Mouse (Mus musculus): ENCODE measurements at regions not wholly inside any gene's neighbourhood (a gene's known extent, or its start where the extent isn't known, plus 50 kb on each side); places are given as distances from the start of the nearest gene placed in this dataset.

DNA sequence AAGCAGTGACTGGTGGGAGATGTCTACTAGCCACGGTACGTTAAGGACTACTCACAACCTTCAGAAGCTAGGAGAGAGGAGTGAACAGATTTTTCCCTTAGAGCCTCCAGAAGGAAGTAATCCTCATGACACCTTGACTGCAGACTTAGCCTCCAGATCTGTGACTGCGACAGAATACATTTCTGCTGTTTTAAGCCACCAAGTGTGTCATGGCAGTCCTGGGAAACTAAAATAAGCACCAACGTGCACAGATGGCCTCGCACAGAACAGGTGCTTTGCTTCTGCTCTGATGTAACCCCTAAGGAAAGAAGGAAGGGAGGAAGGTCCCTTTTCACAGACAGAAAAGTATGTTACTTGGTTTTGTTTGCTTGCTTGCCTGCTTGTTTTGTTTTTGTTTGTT is 151.5 kb upstream of the Adra1b start:
- WGBS: 88% methylated on average over 5 of the region's 5 CpGs
- no peak overlapping the region for H3K4me3 ChIP-seq
- H3K27ac ChIP-seq (replicated peaks): no peak overlapping the region
- no peak overlapping the region for H3K4me2 ChIP-seq (replicated peaks)
- H3K36me3 ChIP-seq: no peaks in the 10 kb centered on the region
- H3K9me3 ChIP-seq: no peaks in the 10 kb centered on the region
- no peak for ATAC-seq (ENCODE audit: low FRiP score, low read depth)
- H3K9ac ChIP-seq (replicated peaks): no peak overlapping the region
- H3K4me1 ChIP-seq: no peaks in the 10 kb centered on the region
- no peaks in the 10 kb centered on the region for H3K27me3 ChIP-seq

DNA sequence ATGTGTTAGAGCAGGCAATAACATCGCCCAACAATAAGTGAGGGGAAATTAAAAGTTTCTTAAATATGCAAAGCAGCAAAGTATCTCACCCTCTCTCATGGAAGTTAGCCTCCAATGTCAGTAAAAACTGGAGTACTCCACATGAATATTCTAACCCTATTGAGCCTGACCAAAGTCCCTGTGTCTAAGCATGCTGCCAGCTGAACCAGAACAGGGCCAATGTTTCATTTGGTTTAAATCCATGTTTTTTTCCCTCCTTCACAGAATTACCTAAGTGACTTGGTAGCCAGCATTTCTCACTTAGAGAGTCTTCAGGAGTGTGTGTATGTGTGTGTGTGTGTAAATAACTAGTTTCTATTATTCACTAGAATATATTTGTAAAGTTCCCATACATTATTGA is 161.4 kb upstream of the Adra1b start:
- Histone ChIP-seq H3K9ac (replicated peaks) (no peak overlapping the region), H3K9me3 (no peaks in the 10 kb centered on the region), H3K4me1 (no peaks in the 10 kb centered on the region), H3K4me2 (replicated peaks) (no peak overlapping the region), H3K36me3 (no peaks in the 10 kb centered on the region), H3K27ac (replicated peaks) (no peak overlapping the region), H3K27me3 (no peaks in the 10 kb centered on the region), H3K4me3 (no peak overlapping the region)
- WGBS: 90% methylated on average over 1 of the region's 1 CpGs
- no peak for ATAC-seq (ENCODE audit: low FRiP score, low read depth)

DNA sequence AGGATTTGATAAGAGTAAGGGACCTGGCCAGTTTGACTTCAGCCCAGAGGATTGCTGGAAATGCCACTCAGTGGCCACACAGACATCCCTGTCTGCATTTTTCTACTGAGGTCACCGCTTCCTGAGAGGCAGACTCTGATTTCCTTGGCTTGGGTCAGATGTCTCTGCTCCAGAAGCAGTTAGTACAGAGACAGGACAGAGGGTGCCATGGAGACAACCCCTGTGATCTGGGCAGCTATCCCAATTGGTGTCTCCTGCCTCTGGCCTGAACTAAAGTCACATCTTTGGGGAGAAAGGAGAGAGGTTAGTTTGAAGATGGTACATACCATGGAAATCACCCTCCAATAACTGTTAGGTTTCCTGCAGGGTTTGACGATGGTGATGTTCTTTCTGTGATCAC is 165.2 kb upstream of the Adra1b start:
- no peak overlapping the region for H3K4me2 ChIP-seq (replicated peaks)
- H3K27me3 ChIP-seq: no peaks in the 10 kb centered on the region
- no peaks in the 10 kb centered on the region for H3K36me3 ChIP-seq
- no peak overlapping the region for H3K9ac ChIP-seq (replicated peaks)
- no peak for ATAC-seq (ENCODE audit: low FRiP score, low read depth)
- no peaks in the 10 kb centered on the region for H3K9me3 ChIP-seq
- WGBS: 86% methylated on average over 2 of the region's 2 CpGs
- H3K4me1 ChIP-seq: no peaks in the 10 kb centered on the region
- no peak overlapping the region for H3K27ac ChIP-seq (replicated peaks)
- H3K4me3 ChIP-seq: no peak overlapping the region

DNA sequence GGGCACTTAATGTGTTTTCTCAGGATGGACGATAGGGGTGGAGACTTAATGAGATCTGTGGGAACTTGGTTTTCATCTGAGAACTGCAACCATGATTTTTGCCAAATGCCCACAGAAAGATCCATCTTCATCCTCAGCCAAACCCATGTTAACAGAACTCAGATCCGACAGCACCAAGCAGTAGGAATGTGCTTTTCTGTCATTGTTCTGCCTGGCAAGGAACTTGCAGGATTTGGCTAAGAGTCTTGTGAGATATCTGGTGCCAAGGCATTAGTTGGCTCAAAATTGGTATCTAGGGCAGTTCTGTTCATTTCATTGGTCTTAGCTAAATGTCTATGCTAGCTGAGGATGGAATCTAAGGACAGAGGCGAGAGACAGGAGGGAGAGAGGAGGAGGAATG is 182.7 kb upstream of the Adra1b start:
- Histone ChIP-seq H3K4me3 (no peak overlapping the region), H3K27ac (replicated peaks) (no peak overlapping the region), H3K36me3 (no peaks in the 10 kb centered on the region), H3K27me3 (no peaks in the 10 kb centered on the region), H3K4me1 (no peaks in the 10 kb centered on the region), H3K9me3 (no peaks in the 10 kb centered on the region), H3K4me2 (replicated peaks) (no peak overlapping the region), H3K9ac (replicated peaks) (no peak overlapping the region)
- WGBS: 82% methylated on average over 3 of the region's 3 CpGs
- no peak for ATAC-seq (ENCODE audit: low FRiP score, low read depth)

DNA sequence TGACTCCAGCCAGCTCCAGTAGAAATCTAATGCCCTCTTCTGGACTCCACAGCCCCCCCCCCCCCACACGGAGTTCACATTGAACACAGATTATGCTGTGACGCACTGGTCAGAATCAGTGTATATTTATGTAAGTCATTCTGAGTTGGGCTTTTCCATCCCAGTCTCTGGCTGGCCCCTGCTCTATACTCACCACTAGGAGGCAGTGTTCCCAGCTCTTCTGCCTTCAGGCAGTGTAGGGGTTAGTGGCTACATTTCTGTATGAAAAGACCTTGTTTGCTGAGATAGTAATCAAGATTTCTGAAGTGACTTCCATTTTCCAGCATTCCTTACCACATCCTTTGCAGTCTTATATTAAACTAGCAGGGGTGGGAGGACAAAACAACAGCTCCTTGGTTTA is 185.9 kb upstream of the Adra1b start:
- Histone ChIP-seq H3K27me3 (no peaks in the 10 kb centered on the region), H3K27ac (replicated peaks) (no peak overlapping the region), H3K4me1 (no peaks in the 10 kb centered on the region), H3K36me3 (no peaks in the 10 kb centered on the region), H3K9me3 (no peaks in the 10 kb centered on the region), H3K4me3 (no peak overlapping the region), H3K9ac (replicated peaks) (no peak overlapping the region), H3K4me2 (replicated peaks) (no peak overlapping the region)
- no peak for ATAC-seq (ENCODE audit: low FRiP score, low read depth)
- 65% methylated on average over 2 of the region's 2 CpGs for WGBS

DNA sequence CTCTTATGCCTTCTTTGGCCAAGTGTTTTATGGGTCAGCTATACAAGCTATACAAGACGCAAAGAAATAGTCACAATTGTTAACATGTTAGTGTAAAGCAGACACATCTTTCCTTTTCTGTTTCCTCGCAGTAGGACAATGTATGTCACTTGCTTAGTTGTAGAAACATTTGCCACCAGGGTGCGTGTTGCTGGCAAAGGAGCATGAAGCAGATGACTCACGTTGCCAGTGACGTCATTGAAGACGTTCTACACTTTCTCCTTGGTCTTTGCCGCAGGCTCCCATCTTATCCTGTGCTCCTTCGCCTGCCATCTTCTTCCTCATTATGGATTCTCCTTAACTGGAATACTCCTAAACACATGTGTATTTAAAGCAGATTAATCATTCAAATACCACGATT is 188.5 kb upstream of the Adra1b start:
- no peak overlapping the region for H3K4me3 ChIP-seq
- H3K9me3 ChIP-seq: no peaks in the 10 kb centered on the region
- no peak overlapping the region for H3K9ac ChIP-seq (replicated peaks)
- no peak overlapping the region for H3K4me2 ChIP-seq (replicated peaks)
- WGBS: 92% methylated on average over 9 of the region's 9 CpGs
- no peak overlapping the region for H3K27ac ChIP-seq (replicated peaks)
- no peaks in the 10 kb centered on the region for H3K4me1 ChIP-seq
- no peaks in the 10 kb centered on the region for H3K27me3 ChIP-seq
- ATAC-seq (ENCODE audit: low FRiP score, low read depth): no peak
- H3K36me3 ChIP-seq: no peaks in the 10 kb centered on the region

DNA sequence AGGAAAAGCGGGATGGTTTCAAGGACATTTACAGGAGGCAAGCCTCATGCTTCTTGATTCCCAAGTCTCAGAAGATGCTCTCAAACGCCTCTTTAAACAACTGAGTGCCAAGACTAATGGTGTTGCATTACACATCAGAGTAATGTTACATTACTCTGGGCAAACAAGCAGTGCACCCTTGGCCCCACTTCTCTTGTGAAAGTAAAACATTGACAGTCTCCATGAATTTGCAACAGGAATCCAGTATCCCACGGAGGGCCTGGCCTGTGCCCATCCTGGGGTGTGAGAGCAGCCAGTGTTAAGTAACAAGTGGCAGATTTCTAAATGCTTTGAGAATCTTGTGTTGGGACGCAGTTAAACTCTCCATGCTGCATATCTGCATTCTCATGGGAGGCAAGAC is 194.3 kb upstream of the Adra1b start:
- H3K36me3 ChIP-seq: no peaks in the 10 kb centered on the region
- H3K9ac ChIP-seq (replicated peaks): no peak overlapping the region
- H3K27ac ChIP-seq (replicated peaks): no peak overlapping the region
- WGBS: 78% methylated on average over 4 of the region's 4 CpGs
- no peak overlapping the region for H3K4me2 ChIP-seq (replicated peaks)
- no peaks in the 10 kb centered on the region for H3K9me3 ChIP-seq
- no peaks in the 10 kb centered on the region for H3K27me3 ChIP-seq
- no peak for ATAC-seq (ENCODE audit: low FRiP score, low read depth)
- no peaks in the 10 kb centered on the region for H3K4me1 ChIP-seq
- no peak overlapping the region for H3K4me3 ChIP-seq

DNA sequence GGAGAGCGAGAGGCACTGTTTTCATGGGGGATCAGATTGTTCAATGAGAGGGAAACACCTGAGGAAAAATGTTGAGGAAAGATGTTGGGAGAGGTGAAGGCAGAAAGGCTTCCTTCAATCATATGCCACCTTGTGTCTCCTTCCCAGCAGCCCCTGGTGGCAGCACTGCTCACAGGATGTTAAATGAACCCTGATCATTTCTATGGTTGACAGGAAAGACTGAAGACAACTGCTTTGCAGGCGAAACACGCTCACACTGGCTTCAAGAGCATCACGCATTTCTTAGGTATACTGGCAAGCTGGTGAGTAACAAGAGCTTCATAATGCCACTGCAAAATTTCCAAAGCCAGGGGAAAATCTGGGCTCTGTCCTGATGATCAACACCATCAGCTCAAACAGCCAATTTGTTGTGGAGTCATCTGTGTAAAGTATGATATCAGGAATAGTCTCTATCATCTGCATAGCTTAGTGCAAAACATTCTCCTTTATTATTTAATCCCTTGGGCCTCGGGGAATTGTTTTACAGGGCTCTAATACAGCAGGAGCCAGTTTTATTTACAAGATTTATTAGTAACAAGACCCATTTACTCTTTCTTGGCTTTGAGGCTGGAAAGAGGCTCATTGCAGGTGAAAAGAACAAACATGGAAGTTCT is 202.3 kb upstream of the Adra1b start:
- no peak for ATAC-seq (ENCODE audit: low FRiP score, low read depth)
- no peak overlapping the region for H3K9ac ChIP-seq (replicated peaks)
- no peaks in the 10 kb centered on the region for H3K27me3 ChIP-seq
- no peaks in the 10 kb centered on the region for H3K4me1 ChIP-seq
- no peak overlapping the region for H3K27ac ChIP-seq (replicated peaks)
- WGBS: 78% methylated on average over 5 of the region's 5 CpGs
- H3K4me3 ChIP-seq: no peak overlapping the region
- no peaks in the 10 kb centered on the region for H3K9me3 ChIP-seq
- H3K4me2 ChIP-seq (replicated peaks): no peak overlapping the region
- no peaks in the 10 kb centered on the region for H3K36me3 ChIP-seq

DNA sequence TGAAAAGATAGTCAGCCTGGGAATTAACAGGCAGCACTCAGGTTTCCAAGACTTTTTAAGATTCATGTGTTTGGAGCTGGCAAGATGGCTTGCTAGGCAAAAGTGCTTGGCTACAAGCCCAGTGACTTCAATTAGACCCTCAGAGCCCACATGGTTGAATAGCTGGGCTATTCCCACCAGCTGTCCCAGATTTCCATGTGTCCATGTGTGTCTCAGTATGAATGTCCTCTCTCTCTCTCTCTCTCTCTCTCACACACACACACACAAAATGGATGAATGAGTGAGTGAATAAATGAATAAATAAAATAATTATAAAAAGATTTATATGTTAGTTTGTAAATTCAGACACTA is 202.8 kb upstream of the Adra1b start:
- ATAC-seq (ENCODE audit: low FRiP score, low read depth): no peak
- no peaks in the 10 kb centered on the region for H3K27me3 ChIP-seq
- H3K4me2 ChIP-seq (replicated peaks): no peak overlapping the region
- H3K4me1 ChIP-seq: no peaks in the 10 kb centered on the region
- no peak overlapping the region for H3K27ac ChIP-seq (replicated peaks)
- H3K4me3 ChIP-seq: no peak overlapping the region
- no peak overlapping the region for H3K9ac ChIP-seq (replicated peaks)
- no peaks in the 10 kb centered on the region for H3K9me3 ChIP-seq
- H3K36me3 ChIP-seq: no peaks in the 10 kb centered on the region

DNA sequence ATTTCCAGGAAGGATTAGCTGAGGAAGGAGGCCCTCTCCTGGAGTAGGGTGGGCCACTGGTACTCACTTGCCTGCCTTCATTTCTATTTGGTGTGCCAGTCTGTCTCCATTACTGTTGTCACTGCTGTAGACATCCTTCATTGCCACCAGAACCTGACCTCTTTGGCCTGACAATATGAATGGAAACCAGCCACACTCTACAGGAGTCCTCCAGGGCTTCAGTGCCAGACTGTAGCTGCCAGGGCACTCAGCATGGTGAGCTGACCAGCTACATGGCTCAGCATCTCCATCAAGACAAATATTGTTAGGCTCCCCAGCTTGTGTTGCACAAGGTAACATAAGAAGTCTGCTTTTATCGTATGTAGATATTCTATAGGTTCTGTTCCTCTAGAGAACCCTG is 205.2 kb upstream of the Adra1b start:
- no peak for ATAC-seq (ENCODE audit: low FRiP score, low read depth)

DNA sequence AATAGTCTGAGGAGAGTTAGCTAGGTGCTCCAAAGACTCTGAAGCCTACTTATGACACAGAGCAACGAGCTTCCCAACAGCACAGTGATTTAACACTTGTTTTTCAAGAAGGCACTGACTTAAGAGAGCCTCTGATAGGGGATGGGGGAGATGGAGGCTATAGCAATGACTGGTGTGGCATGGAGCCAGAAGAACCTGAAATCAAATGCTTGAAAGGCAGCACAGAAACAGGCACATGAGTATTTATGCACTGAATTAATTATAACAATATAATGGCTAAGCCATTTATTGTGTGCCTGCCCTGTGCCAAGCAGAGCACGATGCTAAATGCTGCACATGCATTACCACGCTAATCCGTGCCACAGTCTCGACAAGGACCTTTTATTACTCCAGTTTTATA is 210.5 kb upstream of the Adra1b start:
- no peaks in the 10 kb centered on the region for H3K36me3 ChIP-seq
- H3K4me3 ChIP-seq: no peak overlapping the region
- no peaks in the 10 kb centered on the region for H3K9me3 ChIP-seq
- H3K4me2 ChIP-seq (replicated peaks): no peak overlapping the region
- no peak overlapping the region for H3K27ac ChIP-seq (replicated peaks)
- no peaks in the 10 kb centered on the region for H3K27me3 ChIP-seq
- 0 out of 2 replicates have a peak, but pooled peaks have one; percentile 34 for ATAC-seq (ENCODE audit: low FRiP score, low read depth)
- 51% methylated on average over 5 of the region's 5 CpGs for WGBS
- H3K4me1 ChIP-seq: peaks cover 6% of the 10 kb centered on the region; the same call in 1 of the 2 replicates
- H3K9ac ChIP-seq (replicated peaks): no peak overlapping the region

More for the DNA sequence above, 205.2 kb upstream of the Adra1b start:
- Histone ChIP-seq H3K4me2 (replicated peaks) (no peak overlapping the region), H3K36me3 (no peaks in the 10 kb centered on the region), H3K4me3 (no peak overlapping the region), H3K9ac (replicated peaks) (no peak overlapping the region), H3K27me3 (no peaks in the 10 kb centered on the region), H3K4me1 (no peaks in the 10 kb centered on the region), H3K9me3 (no peaks in the 10 kb centered on the region), H3K27ac (replicated peaks) (no peak overlapping the region)
- WGBS: 90% methylated on average over 1 of the region's 1 CpGs

DNA sequence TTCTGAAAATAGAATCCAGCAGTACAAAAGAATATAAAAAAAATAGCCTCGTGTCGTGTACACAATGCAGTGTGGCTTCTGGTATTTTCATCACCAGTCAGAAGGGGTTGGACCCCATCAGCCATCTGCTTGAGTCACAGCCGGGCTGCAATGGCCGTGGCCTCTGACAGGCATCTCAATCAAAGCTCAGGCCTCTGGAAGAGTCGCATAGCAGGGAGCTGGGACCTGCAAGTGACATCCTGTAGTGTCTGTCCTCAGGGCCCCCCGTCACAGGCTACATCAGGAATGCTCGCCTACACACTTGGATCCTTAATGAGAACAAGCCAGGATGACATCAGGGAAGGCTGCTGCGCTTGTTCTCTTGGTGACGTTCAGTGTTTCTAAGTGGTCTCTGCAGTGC is 226.1 kb upstream of the Adra1b start:
- WGBS: 65% methylated on average over 9 of the region's 9 CpGs
- Histone ChIP-seq H3K4me2 (replicated peaks) (no peak overlapping the region), H3K9me3 (no peaks in the 10 kb centered on the region), H3K4me3 (no peak overlapping the region), H3K9ac (replicated peaks) (no peak overlapping the region), H3K36me3 (no peaks in the 10 kb centered on the region), H3K27ac (replicated peaks) (no peak overlapping the region), H3K27me3 (no peaks in the 10 kb centered on the region), H3K4me1 (peaks cover 3% of the 10 kb centered on the region; the same call in 1 of the 2 replicates)
- no peak for ATAC-seq (ENCODE audit: low FRiP score, low read depth)

DNA sequence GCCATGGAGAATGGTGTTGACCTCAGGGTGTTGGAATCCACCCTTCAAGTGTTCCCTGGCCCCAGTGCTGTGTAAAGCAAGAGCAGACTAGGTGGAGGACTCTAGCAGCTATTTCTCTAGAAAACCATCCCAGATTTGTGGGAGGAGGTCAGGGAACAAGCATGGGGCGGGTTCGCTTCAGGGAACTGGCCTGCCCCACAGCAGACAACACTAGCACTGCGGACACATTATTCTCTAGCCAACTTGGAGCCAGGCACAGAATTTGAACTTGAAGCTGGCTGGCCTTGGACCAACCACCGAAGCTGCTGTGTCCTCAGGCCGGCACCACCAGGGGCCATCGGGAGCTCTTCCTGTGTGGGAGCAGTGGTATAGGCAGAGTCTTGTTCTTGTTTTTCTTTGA is 227.5 kb upstream of the Adra1b start:
- no peaks in the 10 kb centered on the region for H3K9me3 ChIP-seq
- H3K4me2 ChIP-seq (replicated peaks): no peak overlapping the region
- peaks cover 3% of the 10 kb centered on the region; the same call in 1 of the 2 replicates for H3K4me1 ChIP-seq
- no peaks in the 10 kb centered on the region for H3K27me3 ChIP-seq
- ATAC-seq (ENCODE audit: low FRiP score, low read depth): no peak
- H3K36me3 ChIP-seq: no peaks in the 10 kb centered on the region
- no peak overlapping the region for H3K4me3 ChIP-seq
- H3K27ac ChIP-seq (replicated peaks): no peak overlapping the region
- WGBS: 92% methylated on average over 6 of the region's 6 CpGs
- H3K9ac ChIP-seq (replicated peaks): no peak overlapping the region
